Mouse (Mus musculus) G1E (cell line): ENCODE measurements at regions not wholly inside any gene's neighbourhood (a gene's known extent, or its start where the extent isn't known, plus 50 kb on each side); places are given as distances from the start of the nearest gene placed in this dataset.

Experiments used
- ATAC-seq: 2 replicates; pipeline ENCODE4 v1.8.0; 2016; ENCODE audit warnings: mild to moderate bottlenecking; ENCODE audit not compliant: insufficient number of reproducible peaks, poor library complexity, low FRiP score, severe bottlenecking; ENCODE audit errors: extremely low read depth
- DNase-seq: peaks from one replicate; pipeline ENCODE4 v3.0.0; 2012; ENCODE audit warnings: low spot score
- H3K27me3 ChIP-seq: 2 replicates; pipeline ENCODE4 v1.6.1; 2012; ENCODE audit warnings: mild to moderate bottlenecking, low read length, inconsistent platforms; ENCODE audit not compliant: insufficient read depth
- H3K36me3 ChIP-seq: replicated peaks from 2 replicates; pipeline ENCODE3; 2012; ENCODE audit warnings: mild to moderate bottlenecking, inconsistent platforms
- H3K4me1 ChIP-seq: 2 replicates; pipeline ENCODE4 v1.6.1; 2012; ENCODE audit warnings: low read depth, low read length, inconsistent platforms, mixed read lengths; ENCODE audit not compliant: insufficient read depth
- H3K4me3 ChIP-seq: 2 replicates; pipeline ENCODE4 v1.5.1; 2012; ENCODE audit warnings: low read depth, mild to moderate bottlenecking, inconsistent platforms, low read length, moderate library complexity, mixed read lengths
- H3K9me3 ChIP-seq: replicated peaks from 2 replicates; pipeline ENCODE4 v1.6.1; 2012; ENCODE audit warnings: inconsistent platforms
- CTCF ChIP-seq: IDR thresholded peaks from 2 replicates; pipeline ENCODE4 v1.5.1; 2012; ENCODE audit warnings: low read depth, low read length, inconsistent platforms, mixed read lengths
- GATA1 ChIP-seq: IDR thresholded peaks from 2 replicates; pipeline ENCODE4 v1.6.1; 2012; ENCODE audit warnings: borderline replicate concordance, low read length, inconsistent platforms, mixed read lengths
- GATA2 ChIP-seq: IDR thresholded peaks from 2 replicates; pipeline ENCODE4 v1.6.1; 2012; ENCODE audit warnings: low read depth, low read length, inconsistent platforms, borderline replicate concordance
- POLR2AphosphoS5 ChIP-seq: IDR thresholded peaks from 2 replicates; pipeline ENCODE4 v1.6.1; 2012; ENCODE audit warnings: low read depth, low read length, inconsistent platforms; ENCODE audit not compliant: insufficient replicate concordance
- TAL1 ChIP-seq: conservative IDR thresholded peaks from 2 replicates; pipeline ENCODE4 v1.6.1; 2012; ENCODE audit warnings: low read depth, low read length, inconsistent platforms, mixed read lengths

- peaks cover 15% of the 10 kb centered on the region for H3K9me3 ChIP-seq
- ATAC-seq (no peak), DNase-seq (no peak)
- H3K27me3 ChIP-seq: no peaks in the 10 kb centered on the region
- H3K4me3 ChIP-seq: no peak overlapping the region
- TF ChIP-seq TAL1 (no peak), POLR2AphosphoS5 (no peak), CTCF (no peak), GATA2 (no peak), GATA1 (no peak)
- H3K36me3 ChIP-seq: no peaks in the 10 kb centered on the region
- no peaks in the 10 kb centered on the region for H3K4me1 ChIP-seq
Observed at GRCm38 (mm10) chr10:96692821-96693220, 76.0 kb downstream of the Btg1 start.

GRCm38 (mm10) chr10:96693766-96694165 lies 77.0 kb downstream of the Btg1 start:
- peaks cover 19% of the 10 kb centered on the region for H3K9me3 ChIP-seq
- no peak overlapping the region for H3K4me3 ChIP-seq
- TF ChIP-seq GATA2: no peak
- no peak for TF ChIP-seq CTCF
- no peak for TF ChIP-seq TAL1
- no peak for TF ChIP-seq GATA1
- ATAC-seq (no peak), DNase-seq (no peak)
- H3K4me1 ChIP-seq: no peaks in the 10 kb centered on the region
- H3K36me3 ChIP-seq: no peaks in the 10 kb centered on the region
- no peaks in the 10 kb centered on the region for H3K27me3 ChIP-seq

GRCm38 (mm10) chr10:96696571-96696970 lies 79.8 kb downstream of the Btg1 start:
- H3K36me3 ChIP-seq: no peaks in the 10 kb centered on the region
- H3K4me3 ChIP-seq: no peak overlapping the region
- DNase-seq (no peak), ATAC-seq (no peak)
- no peak for TF ChIP-seq GATA2
- no peak for TF ChIP-seq POLR2AphosphoS5
- TF ChIP-seq GATA1: no peak
- no peak for TF ChIP-seq CTCF
- no peak for TF ChIP-seq TAL1
- peaks cover 23% of the 10 kb centered on the region for H3K9me3 ChIP-seq
- H3K4me1 ChIP-seq: no peaks in the 10 kb centered on the region
- H3K27me3 ChIP-seq: no peaks in the 10 kb centered on the region

- peaks cover 22% of the 10 kb centered on the region for H3K9me3 ChIP-seq
- no peaks in the 10 kb centered on the region for H3K4me1 ChIP-seq
- no peak for TF ChIP-seq TAL1
- TF ChIP-seq CTCF: no peak
- no peaks in the 10 kb centered on the region for H3K36me3 ChIP-seq
- no peaks in the 10 kb centered on the region for H3K27me3 ChIP-seq
- DNase-seq (no peak), ATAC-seq (no peak)
- H3K4me3 ChIP-seq: no peak overlapping the region
Observed at GRCm38 (mm10) chr10:96697781-96698180, 81.0 kb downstream of the Btg1 start.

GRCm38 (mm10) chr10:96706656-96707055 lies 89.8 kb downstream of the Btg1 start:
- Histone ChIP-seq H3K4me1 (no peaks in the 10 kb centered on the region), H3K27me3 (no peaks in the 10 kb centered on the region), H3K9me3 (peaks cover 16% of the 10 kb centered on the region), H3K36me3 (no peaks in the 10 kb centered on the region), H3K4me3 (no peak overlapping the region)
- ATAC-seq: no peak
- no peak for DNase-seq
- TF ChIP-seq TAL1: no peak
- no peak for TF ChIP-seq GATA2
- no peak for TF ChIP-seq CTCF
- TF ChIP-seq GATA1: no peak
- no peak for TF ChIP-seq POLR2AphosphoS5

GRCm38 (mm10) chr10:96708471-96708870 lies 91.7 kb downstream of the Btg1 start:
- Histone ChIP-seq H3K36me3 (no peaks in the 10 kb centered on the region), H3K4me1 (no peaks in the 10 kb centered on the region), H3K4me3 (no peak overlapping the region), H3K27me3 (no peaks in the 10 kb centered on the region), H3K9me3 (peaks cover 16% of the 10 kb centered on the region)
- no peak for TF ChIP-seq CTCF
- TF ChIP-seq POLR2AphosphoS5: no peak
- TF ChIP-seq TAL1: no peak
- no peak for TF ChIP-seq GATA1
- TF ChIP-seq GATA2: no peak
- ATAC-seq (no peak), DNase-seq (no peak)

GRCm38 (mm10) chr10:96709698-96710356 lies 93.0 kb downstream of the Btg1 start:
- Histone ChIP-seq H3K36me3 (no peaks in the 10 kb centered on the region), H3K9me3 (peaks cover 14% of the 10 kb centered on the region), H3K27me3 (no peaks in the 10 kb centered on the region), H3K4me1 (no peaks in the 10 kb centered on the region), H3K4me3 (no peak overlapping the region)
- TF ChIP-seq CTCF (no peak), GATA2 (no peak), GATA1 (no peak), TAL1 (no peak), POLR2AphosphoS5 (no peak)
- ATAC-seq (no peak), DNase-seq (no peak)
